Mouse (Mus musculus) cortical plate, adult 2 months (tissue): Measurements from ENCODE around the gene Tctex1d1.

Experiments
- CTCF ChIP-seq: fragments of 200-500 bp; IDR thresholded peaks from 2 replicates; pipeline ENCODE4 v1.5.1; 2011; ENCODE audit warnings: mild to moderate bottlenecking, control low read depth, low read length; ENCODE audit not compliant: insufficient read depth; ENCODE audit errors: extremely low read depth
- POLR2A ChIP-seq: fragments of 200-500 bp; IDR thresholded peaks from 2 replicates; pipeline ENCODE4 v1.6.1; 2011; ENCODE audit warnings: mild to moderate bottlenecking, low read length, control low read depth; ENCODE audit not compliant: insufficient read depth; ENCODE audit errors: extremely low read depth

DNA sequence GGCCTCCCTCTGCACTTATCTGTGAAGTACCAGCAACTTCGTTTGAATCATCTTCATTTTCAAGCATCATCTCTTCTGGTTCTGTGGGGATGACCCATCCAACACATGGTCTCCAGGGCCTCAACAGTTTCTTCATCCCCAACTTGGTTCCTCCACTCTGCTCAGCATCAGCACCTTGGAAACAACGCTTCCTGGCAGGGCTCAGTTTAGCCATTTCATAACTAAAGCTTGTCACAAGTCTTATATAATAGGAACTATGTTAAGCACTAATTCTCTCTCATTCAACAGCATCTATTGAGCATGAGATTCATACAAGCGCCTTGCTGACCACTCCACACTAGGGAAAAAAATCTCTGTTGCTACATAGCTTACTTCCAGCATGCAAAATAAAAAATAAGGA, 38.1 kb upstream of the Tctex1d1 start:
- no peak for TF ChIP-seq CTCF
- TF ChIP-seq POLR2A: no peak
